In genomic region chr1:131969825-131970224, GRCm38 (mm10) we compare ENCODE assay signal across 19 mouse cellular contexts. TPM values are rescaled to one million over a fixed set of nuclear protein-coding genes. Genes with fewer than 3 reads are reported as not detected.
DNase-seq lines count a peak whose midpoint lies in the region; ATAC-seq and TF ChIP-seq lines count a peak whose summit lies in the region.
"Had no signal": no experiment of that assay in that cellular context is flagged by ENCODE, and none has a peak within 500 bp of the region (broad histone marks: within the 10 kb centered on the region; RNA-seq: fewer than 3 reads in every experiment).

No protein-coding gene starts in this region.

- H3K36me3 ChIP-seq in hindbrain, embryonic 10.5 days: no peaks in the 10 kb centered on the region
- no peaks in the 10 kb centered on the region for H3K36me3 ChIP-seq in hindbrain, postnatal 0 days (ENCODE audit: insufficient read depth, low read length)
- H3K36me3 ChIP-seq in lung, postnatal 0 days (ENCODE audit: insufficient read depth, low read length): no peaks in the 10 kb centered on the region
- no peaks in the 10 kb centered on the region for H3K36me3 ChIP-seq in embryonic facial prominence, embryonic 10.5 days (replicated peaks)
- H3K36me3 ChIP-seq in hindbrain, embryonic 12.5 days: no peaks in the 10 kb centered on the region
- H3K36me3 ChIP-seq: embryonic facial prominence, embryonic 13.5 days; heart, embryonic 10.5 days; liver, embryonic 13.5 days had no signal

- H3K4me2 ChIP-seq in hindbrain, postnatal 0 days (ENCODE audit: low read depth, low read length): no peak overlapping the region
- H3K4me2 ChIP-seq in lung, postnatal 0 days (replicated peaks; ENCODE audit: low read depth, low read length): no peak overlapping the region
- H3K4me2 ChIP-seq in hindbrain, embryonic 12.5 days (replicated peaks): no peak overlapping the region
- H3K4me2 ChIP-seq: embryonic facial prominence, embryonic 13.5 days had no signal

- H3K27ac ChIP-seq in hindbrain, embryonic 10.5 days: peak overlapping the region; percentile 96
- H3K27ac ChIP-seq in hindbrain, postnatal 0 days: no peak overlapping the region
- H3K27ac ChIP-seq in lung, postnatal 0 days (ENCODE audit: low read length): no peak overlapping the region
- peak overlapping the region; percentile 86; the same call in 1 of the 2 replicates for H3K27ac ChIP-seq in embryonic facial prominence, embryonic 10.5 days (replicated peaks)
- no peak overlapping the region for H3K27ac ChIP-seq in hindbrain, embryonic 12.5 days
- H3K27ac ChIP-seq: embryonic facial prominence, embryonic 13.5 days; stomach, postnatal 0 days had no signal

- no peak overlapping the region for H3K9ac ChIP-seq in hindbrain, postnatal 0 days (replicated peaks; ENCODE audit: low read length)
- no peak overlapping the region for H3K9ac ChIP-seq in lung, postnatal 0 days (replicated peaks; ENCODE audit: low read depth)
- H3K9ac ChIP-seq in hindbrain, embryonic 12.5 days: no peak overlapping the region
- H3K9ac ChIP-seq: embryonic facial prominence, embryonic 13.5 days had no signal

- DNase-seq in hindbrain, embryonic 10.5 days (ENCODE audit: low spot score): no peak
- no peak for DNase-seq in hindbrain, postnatal 0 days (ENCODE audit: low spot score)
- DNase-seq in lung, adult 18-20 months: peak; percentile 22 to 55
- DNase-seq in lung, postnatal 0 days (ENCODE audit: low spot score): no peak
- no peak for DNase-seq in embryonic facial prominence, embryonic 10.5 days (ENCODE audit: low spot score)
- peak; percentile 42 for DNase-seq in kidney, postnatal 10 days
- no peak for DNase-seq in spleen, postnatal 36 days (ENCODE audit: low spot score in 2 of 2)
- DNase-seq: adrenal gland, postnatal 25 days; cerebellum, adult 9-10 months; gastrocnemius, postnatal 10 days; heart, postnatal 4 days; liver, embryonic 13.5 days; thymus, adult 2 months had no signal

- no peaks in the 10 kb centered on the region for H3K9me3 ChIP-seq in hindbrain, embryonic 10.5 days
- no peaks in the 10 kb centered on the region for H3K9me3 ChIP-seq in hindbrain, postnatal 0 days (ENCODE audit: low read length)
- no peaks in the 10 kb centered on the region for H3K9me3 ChIP-seq in lung, postnatal 0 days (ENCODE audit: low read length)
- H3K9me3 ChIP-seq in embryonic facial prominence, embryonic 10.5 days: no peaks in the 10 kb centered on the region
- H3K9me3 ChIP-seq in hindbrain, embryonic 12.5 days (replicated peaks): no peaks in the 10 kb centered on the region
- H3K9me3 ChIP-seq: embryonic facial prominence, embryonic 13.5 days; heart, embryonic 10.5 days; liver, embryonic 13.5 days had no signal

- peaks cover 45% of the 10 kb centered on the region for H3K27me3 ChIP-seq in hindbrain, embryonic 10.5 days (ENCODE audit: insufficient read depth, poor library complexity, severe bottlenecking)
- H3K27me3 ChIP-seq in hindbrain, postnatal 0 days (ENCODE audit: insufficient read depth, low read length): 0 out of 2 replicates have a peak, but pooled peaks cover 3% of the 10 kb centered on the region
- H3K27me3 ChIP-seq in lung, postnatal 0 days (replicated peaks; ENCODE audit: insufficient read depth, low read length): 0 out of 2 replicates have a peak, but pooled peaks cover 2% of the 10 kb centered on the region
- H3K27me3 ChIP-seq in embryonic facial prominence, embryonic 10.5 days (replicated peaks; ENCODE audit: low read depth, poor library complexity, severe bottlenecking): peaks cover 81% of the 10 kb centered on the region
- H3K27me3 ChIP-seq in hindbrain, embryonic 12.5 days: peaks cover 5% of the 10 kb centered on the region; the same call in 1 of the 2 replicates

- ATAC-seq in hindbrain, postnatal 0 days: no peak
- no peak for ATAC-seq in lung, postnatal 0 days
- no peak for ATAC-seq in hindbrain, embryonic 12.5 days (ENCODE audit: low FRiP score)
- ATAC-seq: intestine, postnatal 0 days had no signal

- H3K4me3 ChIP-seq in hindbrain, embryonic 10.5 days: no peak overlapping the region
- H3K4me3 ChIP-seq in hindbrain, postnatal 0 days (ENCODE audit: low read length): no peak overlapping the region
- H3K4me3 ChIP-seq in lung, postnatal 0 days (ENCODE audit: low read depth, low read length): no peak overlapping the region
- no peak overlapping the region for H3K4me3 ChIP-seq in embryonic facial prominence, embryonic 10.5 days
- no peak overlapping the region for H3K4me3 ChIP-seq in hindbrain, embryonic 12.5 days
- H3K4me3 ChIP-seq: embryonic facial prominence, embryonic 13.5 days; erythroblast, embryonic 14.5 days; liver, embryonic 13.5 days had no signal

- TF ChIP-seq CTCF in hindbrain, postnatal 0 days (IDR thresholded peaks at IDR 0.05; ENCODE audit: low read depth): no peak
- TF ChIP-seq CTCF in lung, postnatal 0 days (IDR thresholded peaks at IDR 0.05): no peak

- H3K4me1 ChIP-seq in hindbrain, embryonic 10.5 days (replicated peaks): peaks cover 95% of the 10 kb centered on the region
- H3K4me1 ChIP-seq in hindbrain, postnatal 0 days (ENCODE audit: insufficient read depth, low read length): 0 out of 2 replicates have a peak, but pooled peaks cover 4% of the 10 kb centered on the region
- peaks cover 4% of the 10 kb centered on the region; the same call in 1 of the 2 replicates for H3K4me1 ChIP-seq in lung, postnatal 0 days (ENCODE audit: insufficient read depth, low read depth, low read length)
- H3K4me1 ChIP-seq in embryonic facial prominence, embryonic 10.5 days: peaks cover 88% of the 10 kb centered on the region
- H3K4me1 ChIP-seq in hindbrain, embryonic 12.5 days: peaks cover 44% of the 10 kb centered on the region

- 50% methylated on average over 4 of the region's 4 CpGs for WGBS in hindbrain, embryonic 10.5 days
- 65% methylated on average over 4 of the region's 4 CpGs for WGBS in hindbrain, postnatal 0 days
- WGBS in lung, postnatal 0 days: 34% methylated on average over 4 of the region's 4 CpGs
- WGBS in embryonic facial prominence, embryonic 10.5 days: 35% methylated on average over 4 of the region's 4 CpGs
- WGBS in hindbrain, embryonic 12.5 days: 46% methylated on average over 4 of the region's 4 CpGs

- no peak for TF ChIP-seq EP300 in lung, postnatal 0 days (IDR thresholded peaks at IDR 0.05)

RNA-seq across cellular contexts. Expression of gene Slc45a3, which starts 7.1 kb away (rescaled TPM):
- polyA plus RNA-seq in hindbrain, embryonic 10.5 days (2016; fragmentation: Nextera tagmentation; extraction: Ambion mirVana): 10.9 and 19.2 TPM in 2 replicates
- total RNA-seq in hindbrain, postnatal 0 days (2014; rRNA removed): 1.3 and 2.0 TPM in 2 replicates
- polyA plus RNA-seq in hindbrain, postnatal 0 days (2015; fragmentation: Nextera tagmentation; extraction: Ambion mirVana): 0.28 and 0.37 TPM in 2 replicates
- 5.7 and 6.9 TPM in 2 replicates for polyA plus RNA-seq in lung, postnatal 0 days (2015; fragmentation: Nextera tagmentation; extraction: Ambion mirVana)
- 5.4 and 8.4 TPM in 2 replicates for polyA plus RNA-seq in embryonic facial prominence, embryonic 10.5 days (2016; fragmentation: Nextera tagmentation; extraction: Ambion mirVana)
- polyA plus RNA-seq in hindbrain, embryonic 12.5 days (2016; fragmentation: Nextera tagmentation; extraction: Ambion mirVana): 5.6 and 6.4 TPM in 2 replicates

RNA-seq across cellular contexts. Expression of gene Elk4, which starts 37.6 kb away (rescaled TPM):
- 12.9 and 13.2 TPM in 2 replicates for polyA plus RNA-seq in hindbrain, embryonic 10.5 days (2016; fragmentation: Nextera tagmentation; extraction: Ambion mirVana)
- total RNA-seq in hindbrain, postnatal 0 days (2014; rRNA removed): 18.8 and 22.4 TPM in 2 replicates
- 8.0 and 8.2 TPM in 2 replicates for polyA plus RNA-seq in hindbrain, postnatal 0 days (2015; fragmentation: Nextera tagmentation; extraction: Ambion mirVana)
- 26.3 and 28.0 TPM in 2 replicates for polyA plus RNA-seq in lung, postnatal 0 days (2015; fragmentation: Nextera tagmentation; extraction: Ambion mirVana)
- polyA plus RNA-seq in embryonic facial prominence, embryonic 10.5 days (2016; fragmentation: Nextera tagmentation; extraction: Ambion mirVana): 12.0 and 13.3 TPM in 2 replicates
- 18.5 and 21.7 TPM in 2 replicates for polyA plus RNA-seq in hindbrain, embryonic 12.5 days (2016; fragmentation: Nextera tagmentation; extraction: Ambion mirVana)

RNA-seq across cellular contexts. Expression of gene Nucks1, which starts 59.5 kb away (rescaled TPM):
- 73.2 and 104 TPM in 2 replicates for polyA plus RNA-seq in hindbrain, embryonic 10.5 days (2016; fragmentation: Nextera tagmentation; extraction: Ambion mirVana)
- 88.9 and 105 TPM in 2 replicates for total RNA-seq in hindbrain, postnatal 0 days (2014; rRNA removed)
- 54.1 and 58.0 TPM in 2 replicates for polyA plus RNA-seq in hindbrain, postnatal 0 days (2015; fragmentation: Nextera tagmentation; extraction: Ambion mirVana)
- 19.1 and 20.9 TPM in 2 replicates for polyA plus RNA-seq in lung, postnatal 0 days (2015; fragmentation: Nextera tagmentation; extraction: Ambion mirVana)
- polyA plus RNA-seq in embryonic facial prominence, embryonic 10.5 days (2016; fragmentation: Nextera tagmentation; extraction: Ambion mirVana): 104 and 105 TPM in 2 replicates
- polyA plus RNA-seq in hindbrain, embryonic 12.5 days (2016; fragmentation: Nextera tagmentation; extraction: Ambion mirVana): 97.4 and 103 TPM in 2 replicates

Comparison
In these comparisons a context has a peak if more than half of its experiments do, and no peak if none do; other contexts are left out.
1. DNase-seq: peak in lung, adult 18-20 months (2 of 2) and kidney, postnatal 10 days (single experiment); none in hindbrain, embryonic 10.5 days (single experiment), hindbrain, postnatal 0 days (single experiment), lung, postnatal 0 days (single experiment), embryonic facial prominence, embryonic 10.5 days (single experiment) and spleen, postnatal 36 days (0 of 2).
2. H3K27ac ChIP-seq: peak in hindbrain, embryonic 10.5 days (single experiment) and embryonic facial prominence, embryonic 10.5 days (single experiment); none in hindbrain, postnatal 0 days (single experiment), lung, postnatal 0 days (single experiment) and hindbrain, embryonic 12.5 days (single experiment).